Mouse (Mus musculus): ENCODE measurements around the gene Sik1. TPM values are rescaled to one million over a fixed set of nuclear protein-coding genes. Genes with fewer than 3 reads are reported as not detected.

Gene Sik1
- polyA plus RNA-seq (2016; fragmentation: Nextera tagmentation; extraction: Ambion mirVana): 14.1 and 15.2 TPM in 2 replicates

- peak; percentile 85 for ATAC-seq (ENCODE audit: insufficient number of reproducible peaks, insufficient read depth, low FRiP score, low TSS enrichment, low read depth)
- Histone ChIP-seq H3K9ac (replicated peaks) (peak within 1 kb of the TSS; percentile 80), H3K9me3 (no peaks in the 10 kb centered on the region), H3K36me3 (peaks cover 5% of the 10 kb centered on the region), H3K27me3 (no peaks in the 10 kb centered on the region), H3K4me3 (replicated peaks) (peak within 1 kb of the TSS; percentile 82), H3K4me1 (replicated peaks) (peaks cover 43% of the 10 kb centered on the region), H3K27ac (peak within 1 kb of the TSS; percentile 83), H3K4me2 (peak within 1 kb of the TSS; percentile 88)
- WGBS: under 1% methylated on average over 90 of the region's 92 CpGs
Measured at GRCm38 (mm10) chr17:31855597-31856518, at the start of gene Sik1. TSS of gene Sik1 (minus strand) at chr17:31855804.

GRCm38 (mm10) chr17:31905201-31905790 lies 49.7 kb upstream of the Sik1 start:
- no peaks in the 10 kb centered on the region for H3K4me1 ChIP-seq (replicated peaks)
- no peak for ATAC-seq (ENCODE audit: insufficient number of reproducible peaks, insufficient read depth, low FRiP score, low TSS enrichment, low read depth)
- WGBS: 84% methylated on average over 9 of the region's 9 CpGs

GRCm38 (mm10) chr17:31904036-31904435 lies 48.4 kb upstream of the Sik1 start:
- Histone ChIP-seq H3K27me3 (no peaks in the 10 kb centered on the region), H3K27ac (no peak overlapping the region), H3K4me1 (replicated peaks) (no peaks in the 10 kb centered on the region), H3K9ac (replicated peaks) (no peak overlapping the region), H3K36me3 (no peaks in the 10 kb centered on the region), H3K4me3 (replicated peaks) (no peak overlapping the region), H3K4me2 (no peak overlapping the region), H3K9me3 (no peaks in the 10 kb centered on the region)
- WGBS: 91% methylated on average over 7 of the region's 7 CpGs
- ATAC-seq (ENCODE audit: insufficient number of reproducible peaks, insufficient read depth, low FRiP score, low TSS enrichment, low read depth): no peak

More at GRCm38 (mm10) chr17:31905201-31905790, 49.7 kb upstream of the Sik1 start:
- no peak overlapping the region for H3K4me2 ChIP-seq
- no peaks in the 10 kb centered on the region for H3K36me3 ChIP-seq
- peak overlapping the region; percentile 41; the same call in 1 of the 2 replicates for H3K27ac ChIP-seq
- H3K9me3 ChIP-seq: no peaks in the 10 kb centered on the region
- no peak overlapping the region for H3K4me3 ChIP-seq (replicated peaks)
- H3K27me3 ChIP-seq: no peaks in the 10 kb centered on the region
- 0 out of 2 replicates have a peak overlapping the region, but pooled peaks have one; percentile 18 for H3K9ac ChIP-seq (replicated peaks)

- Histone ChIP-seq H3K9me3 (no peaks in the 10 kb centered on the region), H3K27ac (no peak overlapping the region), H3K36me3 (no peaks in the 10 kb centered on the region), H3K4me3 (replicated peaks) (no peak overlapping the region), H3K4me1 (replicated peaks) (no peaks in the 10 kb centered on the region), H3K9ac (replicated peaks) (no peak overlapping the region), H3K27me3 (no peaks in the 10 kb centered on the region), H3K4me2 (no peak overlapping the region)
- 80% methylated on average over 2 of the region's 3 CpGs for WGBS
- ATAC-seq (ENCODE audit: insufficient number of reproducible peaks, insufficient read depth, low FRiP score, low TSS enrichment, low read depth): no peak
Measured at GRCm38 (mm10) chr17:31902630-31903198, 47.1 kb upstream of the Sik1 start.

GRCm38 (mm10) chr17:31901461-31902204 lies 46.0 kb upstream of the Sik1 start:
- Histone ChIP-seq H3K27me3 (no peaks in the 10 kb centered on the region), H3K4me3 (replicated peaks) (no peak overlapping the region), H3K4me1 (replicated peaks) (no peaks in the 10 kb centered on the region), H3K36me3 (no peaks in the 10 kb centered on the region), H3K9ac (replicated peaks) (no peak overlapping the region), H3K4me2 (no peak overlapping the region), H3K9me3 (no peaks in the 10 kb centered on the region), H3K27ac (no peak overlapping the region)
- WGBS: 73% methylated on average over 11 of the region's 11 CpGs
- ATAC-seq (ENCODE audit: insufficient number of reproducible peaks, insufficient read depth, low FRiP score, low TSS enrichment, low read depth): no peak

- no peak overlapping the region for H3K9ac ChIP-seq (replicated peaks)
- H3K36me3 ChIP-seq: no peaks in the 10 kb centered on the region
- whole genome bisulfite sequencing: 67% methylated on average over 5 of the region's 5 CpGs
- H3K4me1 ChIP-seq (replicated peaks): no peaks in the 10 kb centered on the region
- H3K27me3 ChIP-seq: no peaks in the 10 kb centered on the region
- no peak overlapping the region for H3K4me2 ChIP-seq
- H3K27ac ChIP-seq: no peak overlapping the region
- ATAC-seq (ENCODE audit: insufficient number of reproducible peaks, insufficient read depth, low FRiP score, low TSS enrichment, low read depth): no peak
- H3K4me3 ChIP-seq (replicated peaks): no peak overlapping the region
- H3K9me3 ChIP-seq: no peaks in the 10 kb centered on the region
Measured at GRCm38 (mm10) chr17:31898941-31899340, 43.3 kb upstream of the Sik1 start.

- no peak overlapping the region for H3K4me3 ChIP-seq (replicated peaks)
- no peaks in the 10 kb centered on the region for H3K9me3 ChIP-seq
- no peaks in the 10 kb centered on the region for H3K36me3 ChIP-seq
- ATAC-seq (ENCODE audit: insufficient number of reproducible peaks, insufficient read depth, low FRiP score, low TSS enrichment, low read depth): no peak
- no peaks in the 10 kb centered on the region for H3K27me3 ChIP-seq
- H3K9ac ChIP-seq (replicated peaks): no peak overlapping the region
- no peak overlapping the region for H3K27ac ChIP-seq
- 87% methylated on average over 4 of the region's 4 CpGs for WGBS
- peaks cover 14% of the 10 kb centered on the region for H3K4me1 ChIP-seq (replicated peaks)
- no peak overlapping the region for H3K4me2 ChIP-seq
Measured at GRCm38 (mm10) chr17:31897186-31897793, 41.7 kb upstream of the Sik1 start.

- H3K4me2 ChIP-seq: no peak overlapping the region
- no peak overlapping the region for H3K27ac ChIP-seq
Measured at GRCm38 (mm10) chr17:31896751-31897150, 41.1 kb upstream of the Sik1 start.

GRCm38 (mm10) chr17:31896311-31896710 lies 40.7 kb upstream of the Sik1 start:
- Histone ChIP-seq H3K9me3 (no peaks in the 10 kb centered on the region), H3K9ac (replicated peaks) (no peak overlapping the region), H3K36me3 (no peaks in the 10 kb centered on the region), H3K27ac (no peak overlapping the region), H3K4me3 (replicated peaks) (no peak overlapping the region), H3K4me1 (replicated peaks) (peaks cover 22% of the 10 kb centered on the region), H3K4me2 (no peak overlapping the region), H3K27me3 (no peaks in the 10 kb centered on the region)
- WGBS: 91% methylated on average over 7 of the region's 7 CpGs
- ATAC-seq (ENCODE audit: insufficient number of reproducible peaks, insufficient read depth, low FRiP score, low TSS enrichment, low read depth): no peak

More at GRCm38 (mm10) chr17:31896751-31897150, 41.1 kb upstream of the Sik1 start:
- Histone ChIP-seq H3K27me3 (no peaks in the 10 kb centered on the region), H3K36me3 (no peaks in the 10 kb centered on the region), H3K9me3 (no peaks in the 10 kb centered on the region), H3K4me1 (replicated peaks) (peaks cover 18% of the 10 kb centered on the region), H3K4me3 (replicated peaks) (no peak overlapping the region), H3K9ac (replicated peaks) (no peak overlapping the region)
- 64% methylated on average over 3 of the region's 3 CpGs for WGBS
- no peak for ATAC-seq (ENCODE audit: insufficient number of reproducible peaks, insufficient read depth, low FRiP score, low TSS enrichment, low read depth)

- H3K9ac ChIP-seq (replicated peaks): no peak overlapping the region
- no peaks in the 10 kb centered on the region for H3K36me3 ChIP-seq
- H3K27me3 ChIP-seq: no peaks in the 10 kb centered on the region
- ATAC-seq (ENCODE audit: insufficient number of reproducible peaks, insufficient read depth, low FRiP score, low TSS enrichment, low read depth): no peak
- H3K4me1 ChIP-seq (replicated peaks): peaks cover 43% of the 10 kb centered on the region
- H3K27ac ChIP-seq: no peak overlapping the region
- no peaks in the 10 kb centered on the region for H3K9me3 ChIP-seq
- WGBS: 62% methylated on average over 5 of the region's 5 CpGs
- no peak overlapping the region for H3K4me3 ChIP-seq (replicated peaks)
- no peak overlapping the region for H3K4me2 ChIP-seq
Measured at GRCm38 (mm10) chr17:31893371-31894060, 37.9 kb upstream of the Sik1 start.

All from limb, embryonic 12.5 days (tissue).